Mouse (Mus musculus): ENCODE measurements around the gene Mzf1. TPM values are rescaled to one million over a fixed set of nuclear protein-coding genes. Genes with fewer than 3 reads are reported as not detected.

The Mzf1 gene
- polyA plus RNA-seq, 1 experiment from 2014 or later: 7.6 TPM

DNA sequence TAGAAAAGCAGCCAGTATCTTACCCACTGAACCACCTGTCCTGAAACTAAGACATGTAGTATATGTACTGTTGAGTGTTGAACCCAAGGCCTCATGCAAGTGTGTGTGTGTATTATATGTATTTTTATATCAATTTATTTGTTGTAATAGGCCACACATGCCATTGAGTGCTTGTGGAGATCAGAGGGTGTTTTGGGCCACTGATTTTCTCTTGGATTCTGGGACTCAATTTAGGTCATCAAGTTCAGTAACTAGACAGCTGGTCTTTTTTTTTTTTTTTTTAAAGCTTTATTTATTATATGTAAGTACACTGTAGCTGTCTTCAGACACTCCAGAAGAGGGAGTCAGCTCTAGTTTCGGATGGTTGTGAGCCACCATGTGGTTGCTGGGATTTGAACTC is 39.3 kb downstream of the Mzf1 start:
- no peak overlapping the region for H3K9ac ChIP-seq (replicated peaks; ENCODE audit: low read length)
- H3K27ac ChIP-seq (replicated peaks; ENCODE audit: low read depth, low read length): no peak overlapping the region
- no peaks in the 10 kb centered on the region for H3K36me3 ChIP-seq (ENCODE audit: control insufficient read depth, insufficient read depth, low read length)
- no peaks in the 10 kb centered on the region for H3K27me3 ChIP-seq (ENCODE audit: control insufficient read depth, insufficient read depth, low read length)
- ATAC-seq (ENCODE audit: low FRiP score, low TSS enrichment) (no peak), DNase-seq (no peak)
- peaks cover 5% of the 10 kb centered on the region for H3K4me1 ChIP-seq (ENCODE audit: control insufficient read depth, insufficient read depth, low read length)
- WGBS: 85% methylated on average over 1 of the region's 1 CpGs
- no peak overlapping the region for H3K4me2 ChIP-seq (ENCODE audit: low read length)
- no peaks in the 10 kb centered on the region for H3K9me3 ChIP-seq (ENCODE audit: control insufficient read depth, low read length)
- H3K4me3 ChIP-seq (replicated peaks; ENCODE audit: low read depth, low read length): no peak overlapping the region

DNA sequence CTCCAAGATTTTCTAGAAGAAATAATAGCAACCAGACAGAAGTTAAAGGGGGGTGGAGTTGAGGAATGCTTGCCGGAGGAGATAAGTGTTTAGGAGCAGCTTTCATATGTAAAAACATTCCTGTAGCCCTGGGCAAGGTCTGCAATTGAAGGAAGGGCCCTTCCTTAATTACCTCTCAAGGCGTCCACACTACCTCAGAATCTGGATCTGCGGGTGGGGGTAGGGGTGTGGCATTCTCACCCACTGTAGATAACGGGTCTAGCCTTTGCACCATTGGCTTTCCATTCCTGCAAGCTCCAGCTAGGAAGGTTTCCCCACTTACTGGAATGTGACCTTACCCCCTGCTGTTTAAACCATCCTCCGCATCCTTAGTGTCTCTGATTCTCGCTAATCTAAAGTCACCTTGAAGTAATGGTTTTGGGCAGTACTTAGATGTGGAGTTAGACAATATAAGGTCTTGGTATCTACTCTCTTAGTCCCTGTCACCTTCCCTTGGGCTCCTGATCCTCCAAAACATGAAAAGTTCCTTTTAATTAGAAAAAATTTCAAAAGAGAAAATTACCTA is 40.2 kb downstream of the Mzf1 start:
- Histone ChIP-seq H3K4me1 (ENCODE audit: control insufficient read depth, insufficient read depth, low read length) (peaks cover 5% of the 10 kb centered on the region), H3K9ac (replicated peaks; ENCODE audit: low read length) (no peak overlapping the region), H3K27me3 (ENCODE audit: control insufficient read depth, insufficient read depth, low read length) (no peaks in the 10 kb centered on the region), H3K4me2 (ENCODE audit: low read length) (no peak overlapping the region), H3K27ac (replicated peaks; ENCODE audit: low read depth, low read length) (no peak overlapping the region), H3K4me3 (replicated peaks; ENCODE audit: low read depth, low read length) (no peak overlapping the region), H3K36me3 (ENCODE audit: control insufficient read depth, insufficient read depth, low read length) (no peaks in the 10 kb centered on the region), H3K9me3 (ENCODE audit: control insufficient read depth, low read length) (no peaks in the 10 kb centered on the region)
- DNase-seq: no peak
- WGBS: 46% methylated on average over 6 of the region's 6 CpGs
- ATAC-seq (ENCODE audit: low FRiP score, low TSS enrichment): no peak

DNA sequence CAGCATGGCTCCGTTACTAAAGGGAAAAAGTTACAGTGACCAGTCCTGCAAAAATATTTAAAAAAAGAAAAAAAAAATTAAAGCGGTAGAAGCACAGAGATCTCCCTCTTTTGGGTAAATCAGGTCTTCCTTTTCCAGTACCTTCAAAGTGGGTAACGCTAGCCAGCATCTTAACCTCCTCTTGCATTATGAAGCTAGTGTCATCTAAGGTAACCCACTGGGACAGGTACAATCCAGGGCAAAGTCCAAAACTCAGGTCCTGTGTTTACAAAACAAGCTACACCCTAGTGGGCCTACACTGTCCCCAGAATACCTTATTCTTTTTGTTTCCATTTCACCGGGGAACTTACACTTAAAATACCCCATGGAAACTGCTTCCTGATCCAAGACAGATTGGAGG is 40.9 kb downstream of the Mzf1 start:
- H3K4me2 ChIP-seq (ENCODE audit: low read length): no peak overlapping the region
- no peak overlapping the region for H3K27ac ChIP-seq (replicated peaks; ENCODE audit: low read depth, low read length)
- H3K27me3 ChIP-seq (ENCODE audit: control insufficient read depth, insufficient read depth, low read length): no peaks in the 10 kb centered on the region
- H3K4me3 ChIP-seq (replicated peaks; ENCODE audit: low read depth, low read length): no peak overlapping the region
- ATAC-seq (ENCODE audit: low FRiP score, low TSS enrichment) (no peak), DNase-seq (no peak)
- H3K9me3 ChIP-seq (ENCODE audit: control insufficient read depth, low read length): no peaks in the 10 kb centered on the region
- WGBS: 72% methylated on average over 4 of the region's 4 CpGs
- no peaks in the 10 kb centered on the region for H3K36me3 ChIP-seq (ENCODE audit: control insufficient read depth, insufficient read depth, low read length)
- H3K4me1 ChIP-seq (ENCODE audit: control insufficient read depth, insufficient read depth, low read length): peaks cover 8% of the 10 kb centered on the region
- no peak overlapping the region for H3K9ac ChIP-seq (replicated peaks; ENCODE audit: low read length)

GRCm38 (mm10) chr7:13010005-13010908 is 44.3 kb downstream of the Mzf1 start, which contains the start of gene Zbtb45:
Gene Zbtb45, minus strand, starts transcription at chr7:13010034.
- Histone ChIP-seq H3K9ac (replicated peaks; ENCODE audit: low read length) (peak within 1 kb of the TSS; percentile 84), H3K4me2 (ENCODE audit: low read length) (peak within 1 kb of the TSS; percentile 80), H3K9me3 (ENCODE audit: control insufficient read depth, low read length) (no peaks in the 10 kb centered on the region), H3K4me1 (ENCODE audit: control insufficient read depth, insufficient read depth, low read length) (peaks cover 11% of the 10 kb centered on the region), H3K36me3 (ENCODE audit: control insufficient read depth, insufficient read depth, low read length) (peaks cover 24% of the 10 kb centered on the region), H3K4me3 (replicated peaks; ENCODE audit: low read depth, low read length) (peak within 1 kb of the TSS; percentile 74), H3K27me3 (ENCODE audit: control insufficient read depth, insufficient read depth, low read length) (no peaks in the 10 kb centered on the region), H3K27ac (replicated peaks; ENCODE audit: low read depth, low read length) (peak within 1 kb of the TSS; percentile 92)
- ATAC-seq (ENCODE audit: low FRiP score, low TSS enrichment) (no peak), DNase-seq (no peak)
- WGBS: 12% methylated on average over 26 of the region's 26 CpGs

- H3K27me3 ChIP-seq (ENCODE audit: control insufficient read depth, insufficient read depth, low read length): no peaks in the 10 kb centered on the region
- H3K4me2 ChIP-seq (ENCODE audit: low read length): peak overlapping the region; percentile 80
- peak overlapping the region; percentile 92 for H3K27ac ChIP-seq (replicated peaks; ENCODE audit: low read depth, low read length)
- no peaks in the 10 kb centered on the region for H3K9me3 ChIP-seq (ENCODE audit: control insufficient read depth, low read length)
- H3K9ac ChIP-seq (replicated peaks; ENCODE audit: low read length): peak overlapping the region; percentile 84
- WGBS: under 1% methylated on average over 42 of the region's 42 CpGs
- peak; percentile 89 for ATAC-seq (ENCODE audit: low FRiP score, low TSS enrichment)
- H3K4me1 ChIP-seq (ENCODE audit: control insufficient read depth, insufficient read depth, low read length): peaks cover 11% of the 10 kb centered on the region
- peak; percentile 97 for DNase-seq
- H3K4me3 ChIP-seq (replicated peaks; ENCODE audit: low read depth, low read length): peak overlapping the region; percentile 74
- peaks cover 32% of the 10 kb centered on the region for H3K36me3 ChIP-seq (ENCODE audit: control insufficient read depth, insufficient read depth, low read length)
Observed at GRCm38 (mm10) chr7:13009143-13010004, 45.2 kb downstream of the Mzf1 start.

- no peaks in the 10 kb centered on the region for H3K9me3 ChIP-seq (ENCODE audit: control insufficient read depth, low read length)
- ATAC-seq (ENCODE audit: low FRiP score, low TSS enrichment) (no peak), DNase-seq (no peak)
- peak overlapping the region; percentile 33; the same call in 1 of the 2 replicates for H3K4me2 ChIP-seq (ENCODE audit: low read length)
- peaks cover 11% of the 10 kb centered on the region for H3K4me1 ChIP-seq (ENCODE audit: control insufficient read depth, insufficient read depth, low read length)
- no peak overlapping the region for H3K27ac ChIP-seq (replicated peaks; ENCODE audit: low read depth, low read length)
- peak overlapping the region; percentile 84; the same call in 1 of the 2 replicates for H3K9ac ChIP-seq (replicated peaks; ENCODE audit: low read length)
- H3K36me3 ChIP-seq (ENCODE audit: control insufficient read depth, insufficient read depth, low read length): peaks cover 42% of the 10 kb centered on the region
- WGBS: 41% methylated on average over 57 of the region's 57 CpGs
- H3K4me3 ChIP-seq (replicated peaks; ENCODE audit: low read depth, low read length): 0 out of 2 replicates have a peak overlapping the region, but pooled peaks have one; percentile 8
- no peaks in the 10 kb centered on the region for H3K27me3 ChIP-seq (ENCODE audit: control insufficient read depth, insufficient read depth, low read length)
Observed at GRCm38 (mm10) chr7:13007341-13008092, 47.0 kb downstream of the Mzf1 start.

- Histone ChIP-seq H3K27me3 (ENCODE audit: control insufficient read depth, insufficient read depth, low read length) (no peaks in the 10 kb centered on the region), H3K9me3 (ENCODE audit: control insufficient read depth, low read length) (no peaks in the 10 kb centered on the region), H3K4me2 (ENCODE audit: low read length) (no peak overlapping the region), H3K9ac (replicated peaks; ENCODE audit: low read length) (no peak overlapping the region), H3K4me3 (replicated peaks; ENCODE audit: low read depth, low read length) (no peak overlapping the region), H3K4me1 (ENCODE audit: control insufficient read depth, insufficient read depth, low read length) (peaks cover 11% of the 10 kb centered on the region), H3K36me3 (ENCODE audit: control insufficient read depth, insufficient read depth, low read length) (peaks cover 42% of the 10 kb centered on the region), H3K27ac (replicated peaks; ENCODE audit: low read depth, low read length) (no peak overlapping the region)
- DNase-seq (no peak), ATAC-seq (ENCODE audit: low FRiP score, low TSS enrichment) (no peak)
- 88% methylated on average over 10 of the region's 10 CpGs for WGBS
Observed at GRCm38 (mm10) chr7:13006531-13006930, 48.0 kb downstream of the Mzf1 start.

DNA sequence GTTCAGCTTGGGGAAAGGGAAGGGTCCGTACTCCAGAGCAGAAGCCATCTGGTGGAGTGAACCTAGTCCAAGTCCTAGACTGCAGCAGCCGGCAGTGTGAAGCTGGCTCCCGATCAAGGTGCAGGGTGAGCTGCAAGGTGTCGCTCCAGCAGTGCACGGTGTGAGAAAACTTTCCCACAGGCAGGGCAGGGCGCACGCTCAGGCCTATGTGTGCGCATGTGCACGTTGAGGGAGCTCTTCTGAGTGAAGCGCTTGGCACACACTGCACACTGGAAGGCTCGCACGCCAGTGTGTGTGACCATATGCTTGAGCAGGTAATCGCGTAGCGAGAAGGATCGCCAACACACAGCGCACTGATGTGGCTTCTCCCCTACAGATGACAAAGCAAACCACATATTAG is 48.6 kb downstream of the Mzf1 start:
- peaks cover 11% of the 10 kb centered on the region for H3K4me1 ChIP-seq (ENCODE audit: control insufficient read depth, insufficient read depth, low read length)
- H3K4me3 ChIP-seq (replicated peaks; ENCODE audit: low read depth, low read length): no peak overlapping the region
- H3K36me3 ChIP-seq (ENCODE audit: control insufficient read depth, insufficient read depth, low read length): peaks cover 42% of the 10 kb centered on the region
- 87% methylated on average over 17 of the region's 17 CpGs for WGBS
- no peak overlapping the region for H3K9ac ChIP-seq (replicated peaks; ENCODE audit: low read length)
- DNase-seq: no peak
- no peak overlapping the region for H3K27ac ChIP-seq (replicated peaks; ENCODE audit: low read depth, low read length)
- no peak for ATAC-seq (ENCODE audit: low FRiP score, low TSS enrichment)
- no peaks in the 10 kb centered on the region for H3K27me3 ChIP-seq (ENCODE audit: control insufficient read depth, insufficient read depth, low read length)
- no peaks in the 10 kb centered on the region for H3K9me3 ChIP-seq (ENCODE audit: control insufficient read depth, low read length)
- H3K4me2 ChIP-seq (ENCODE audit: low read length): no peak overlapping the region
